Mouse (Mus musculus) frontal cortex, postnatal 14 days (tissue): ENCODE results near the gene Gm21731.
"Not testable (repeated sequence)": the region's sequence is repeated elsewhere in the genome, so short reads cannot be mapped to it uniquely, and the experiment has no call there.

Experiments used
- DNase-seq, 2 experiments: peaks; one replicate each; pipeline ENCODE4 v3.0.0; 2022; ENCODE audit warnings: low spot score in 2 of 2

Gene Gm21731

DNA sequence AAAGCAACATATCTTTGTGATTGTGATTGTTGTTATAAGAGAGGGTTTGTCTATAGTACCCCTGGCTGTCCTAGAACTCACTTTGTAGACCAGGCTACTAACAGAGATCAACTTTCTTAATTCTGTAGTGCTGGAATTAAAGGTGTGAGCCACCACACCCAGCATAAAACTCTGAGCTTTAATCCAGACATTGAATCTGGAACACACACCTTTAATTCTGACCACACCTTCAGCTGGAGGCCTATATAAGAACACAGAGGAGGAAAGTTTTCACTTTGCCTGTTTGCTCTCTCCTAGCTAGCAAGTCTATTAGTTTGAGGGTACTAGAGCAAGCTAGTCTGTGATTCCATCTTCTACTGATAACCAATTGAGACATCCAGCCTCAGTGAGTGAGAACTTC lies at the start of gene Gm21731:
Gene Gm21731 (plus strand): TSS at position 301 of the 400 bp plus-strand sequence.
- not testable (repeated sequence) for DNase-seq

DNA sequence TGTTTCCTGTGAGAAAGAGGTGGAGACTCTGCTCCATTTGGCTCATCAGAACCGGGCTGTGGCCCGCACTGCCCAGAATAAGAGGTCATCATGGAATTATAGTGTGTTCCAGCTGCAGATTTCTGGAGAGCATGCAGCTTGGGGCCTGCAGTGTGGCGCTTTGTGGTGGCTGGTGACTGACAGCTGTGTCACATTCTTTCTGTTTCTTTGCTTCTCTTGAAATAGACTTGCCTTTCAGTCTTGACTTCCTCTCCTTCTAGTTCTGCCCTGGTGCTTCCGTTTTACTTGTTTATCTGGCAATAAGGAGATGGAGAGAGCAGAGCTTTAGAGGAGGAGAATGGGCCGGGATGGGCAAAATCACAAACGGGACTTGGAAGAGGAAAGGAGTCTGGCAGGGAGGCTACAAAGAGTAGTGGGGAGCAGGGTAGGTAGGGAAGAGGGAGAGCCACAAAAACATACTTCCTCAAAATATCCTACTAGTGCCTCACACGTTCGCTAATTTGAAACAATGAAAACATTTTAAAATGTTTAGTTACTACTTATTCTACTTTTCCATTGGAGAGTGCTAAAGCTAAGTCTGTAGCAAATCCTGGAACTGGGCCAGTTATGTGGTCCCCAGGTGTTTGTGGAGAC lies 42.6 kb upstream of the Gm21731 start:
- DNase-seq: not testable (repeated sequence)

DNA sequence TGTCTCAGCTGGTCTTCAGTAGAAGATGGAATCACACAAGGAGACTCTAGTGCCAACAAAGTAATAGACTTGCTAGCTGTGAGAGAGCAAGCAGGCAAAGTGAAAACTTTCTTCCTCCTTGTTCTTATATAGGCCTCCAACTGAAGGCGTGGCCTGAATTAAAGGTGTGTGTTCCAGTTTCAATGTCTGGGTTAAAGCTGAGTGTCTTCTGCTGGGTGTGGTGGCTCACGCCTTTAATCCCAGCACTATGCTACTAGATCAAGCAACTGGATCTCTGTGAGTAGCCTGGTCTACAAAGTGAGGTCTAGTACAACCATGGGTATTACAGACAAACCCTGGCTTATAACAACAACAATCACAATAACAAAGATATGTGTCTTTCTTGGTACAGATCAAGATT lies 23.1 kb upstream of the Gm21731 start, which contains the start of gene Gm21762:
Gene Gm21762 (minus strand): TSS at position 101 of the 400 bp plus-strand sequence.
- DNase-seq: not testable (repeated sequence)

DNA sequence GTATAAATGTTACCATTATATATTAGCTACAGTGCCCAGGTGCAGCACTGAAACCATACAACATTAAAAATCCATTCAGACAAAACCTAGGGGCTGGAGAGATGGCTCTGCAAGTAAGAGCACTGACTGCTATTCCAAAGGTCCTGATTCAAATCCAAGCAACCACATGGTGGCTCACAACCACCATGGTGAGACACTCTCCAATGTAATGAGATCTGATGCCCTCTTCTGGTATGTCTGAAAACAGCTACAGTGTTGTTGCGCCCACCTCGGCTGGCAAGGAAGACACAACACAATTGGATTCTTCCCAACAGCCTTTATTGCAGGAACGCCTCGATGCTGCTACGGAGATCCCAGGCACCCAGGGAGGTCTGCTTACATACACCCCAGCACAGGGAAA lies 18.0 kb upstream of the Gm21731 start:
- DNase-seq: not testable (repeated sequence)

DNA sequence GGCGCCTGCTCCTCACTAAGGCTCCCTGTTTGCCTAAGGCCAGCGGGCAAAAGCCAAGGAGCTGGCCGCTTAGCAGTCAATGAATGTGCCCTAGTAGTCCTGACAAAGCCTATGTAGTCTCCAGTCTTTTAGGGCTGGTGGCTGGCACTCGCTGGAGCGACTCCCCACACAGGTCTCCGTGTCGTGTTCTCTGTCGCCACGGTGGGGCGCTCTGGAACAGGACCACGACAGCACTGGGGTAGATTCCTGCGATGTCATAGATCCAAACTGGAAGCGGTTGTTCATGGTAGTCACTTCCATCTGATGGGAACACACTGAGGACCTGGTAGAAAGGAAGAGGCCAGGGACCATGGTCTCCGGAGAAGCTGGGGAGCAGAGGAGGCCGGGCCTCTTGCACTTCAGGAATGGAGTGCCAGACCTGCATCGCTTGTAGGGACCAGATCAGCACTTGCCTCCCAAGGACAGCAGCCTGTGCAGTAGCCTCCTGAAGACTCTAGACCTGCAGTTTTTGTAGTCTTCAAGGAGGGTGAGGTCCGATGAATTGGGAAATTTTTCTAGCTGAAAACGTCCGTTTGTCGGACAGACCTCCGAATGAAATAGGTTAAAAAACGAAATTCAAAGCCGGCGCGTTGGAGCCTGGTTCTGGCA lies 15.8 kb upstream of the Gm21731 start:
- peak in 1 of 2 experiments; percentile 5 for DNase-seq

DNA sequence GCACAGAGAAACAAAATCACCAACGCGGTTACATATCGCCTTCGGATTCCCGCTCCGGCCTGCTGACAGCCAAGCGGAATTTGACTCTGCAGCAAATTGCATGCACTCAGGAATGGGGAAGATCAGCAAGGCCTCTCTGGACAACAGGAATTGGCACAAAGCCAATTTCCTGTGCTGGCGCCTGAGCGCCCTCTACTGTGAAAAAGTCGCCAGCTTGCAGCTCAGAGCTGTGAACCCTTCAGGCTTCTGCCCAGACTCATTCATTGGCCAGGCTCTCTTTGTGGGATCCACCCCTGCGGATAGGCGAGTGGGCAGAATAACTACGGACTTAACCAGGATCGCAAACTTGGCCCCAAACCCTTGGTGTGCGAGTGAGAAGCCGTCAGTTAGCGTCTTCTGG lies 7.1 kb upstream of the Gm21731 start:
- not testable (repeated sequence) for DNase-seq

DNA sequence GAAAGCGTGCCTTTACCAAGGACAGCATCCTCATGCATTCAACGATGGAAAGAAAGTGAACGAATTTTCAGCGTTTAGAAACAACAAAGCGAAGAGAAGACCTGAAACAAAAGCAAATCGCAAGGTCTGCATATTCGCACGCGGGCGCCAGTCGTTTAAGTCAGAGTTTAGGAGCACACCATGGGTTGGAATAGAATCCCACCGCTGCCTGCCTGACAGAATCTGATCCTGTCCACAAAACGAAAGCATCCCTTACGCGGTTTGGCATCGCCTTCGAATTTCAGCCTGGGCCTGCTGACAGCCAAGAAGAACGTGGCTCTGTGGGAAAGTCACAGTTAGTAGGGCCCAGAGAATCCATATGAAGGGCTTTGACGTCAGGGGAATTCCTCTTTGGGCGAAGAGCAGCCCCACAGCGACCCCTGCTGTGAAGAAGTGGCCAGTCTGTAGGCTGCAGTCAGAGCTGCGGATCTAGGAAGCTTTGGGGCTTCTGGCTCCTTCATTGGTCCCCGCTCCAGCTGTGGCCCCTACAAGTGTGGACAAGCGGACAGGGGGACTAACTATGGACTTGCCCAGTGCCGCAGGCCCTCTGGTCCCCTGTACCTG lies 6.4 kb upstream of the Gm21731 start:
- not testable (repeated sequence) for DNase-seq

DNA sequence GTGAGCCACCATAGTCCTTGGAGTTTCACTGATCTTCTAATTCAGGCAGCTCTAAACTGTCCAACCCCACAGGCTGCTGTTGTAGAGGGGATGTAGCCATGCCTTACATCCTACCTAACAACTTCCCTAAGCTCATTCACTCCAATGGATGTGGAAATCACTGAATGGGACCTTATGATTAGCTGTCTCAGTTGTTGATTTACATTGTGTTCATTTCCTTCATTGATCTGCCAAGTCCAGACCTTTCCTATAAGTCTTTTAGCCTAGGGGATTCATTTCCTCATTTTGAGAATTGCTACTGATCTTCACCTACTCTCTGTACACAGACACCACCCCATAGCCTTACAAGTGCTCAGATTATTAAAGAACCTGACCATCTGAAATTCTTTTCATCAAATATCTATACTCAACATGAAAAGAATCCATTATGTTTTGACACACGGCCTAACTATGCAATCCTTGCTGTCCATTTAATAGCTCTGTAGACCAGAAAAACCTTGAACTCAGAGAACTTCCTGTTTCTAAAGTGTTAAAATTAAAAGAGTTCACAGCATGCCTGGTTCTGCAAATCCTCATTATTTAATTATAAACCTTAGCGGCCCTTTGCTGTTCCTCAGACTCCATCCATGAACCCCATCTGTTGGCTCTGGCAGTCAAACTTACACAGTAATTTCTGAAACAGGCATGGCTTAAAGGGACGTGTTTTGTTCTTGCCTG lies 12.5 kb downstream of the Gm21731 start:
- DNase-seq: not testable (repeated sequence)

DNA sequence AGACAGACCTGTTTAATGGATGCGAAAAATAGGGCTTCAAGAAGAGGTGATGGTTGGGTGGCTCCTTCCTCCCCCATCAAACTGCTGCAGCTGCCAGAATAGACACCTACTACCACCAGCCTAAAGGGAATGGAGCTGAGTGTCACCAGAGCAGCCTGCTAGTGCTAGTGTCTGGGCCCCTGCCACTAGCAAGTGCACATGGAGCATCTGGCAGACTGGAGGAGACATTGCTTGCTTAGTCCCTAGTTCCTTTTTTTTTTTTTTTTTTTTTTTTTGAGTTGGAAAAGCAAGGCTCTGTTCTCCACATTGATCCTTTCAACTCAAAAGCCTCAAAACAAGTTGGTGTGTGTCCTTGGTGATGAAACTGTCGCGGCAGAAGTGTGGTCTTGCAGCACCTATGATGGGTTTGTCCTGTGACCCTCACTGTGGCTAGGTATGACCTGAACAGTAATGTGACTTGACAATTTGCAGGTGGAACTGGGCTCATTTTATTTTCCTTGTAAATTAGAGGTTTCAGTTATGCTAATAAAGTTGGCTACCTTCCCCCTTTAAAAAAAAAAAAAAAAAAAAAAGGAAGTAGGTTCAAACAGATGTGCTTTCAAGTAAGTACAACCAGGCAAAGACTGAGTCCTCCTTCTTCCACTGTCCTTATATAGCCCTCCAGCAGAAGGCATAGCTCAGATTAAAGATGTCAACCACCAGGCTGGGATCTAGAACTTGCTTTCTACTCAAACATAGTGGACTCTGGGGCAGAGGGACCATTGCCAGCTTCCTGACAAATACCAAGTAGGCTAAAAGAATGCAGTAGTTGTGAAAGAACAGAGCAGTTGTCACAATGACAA lies 20.1 kb downstream of the Gm21731 start:
- not testable (repeated sequence) for DNase-seq

DNA sequence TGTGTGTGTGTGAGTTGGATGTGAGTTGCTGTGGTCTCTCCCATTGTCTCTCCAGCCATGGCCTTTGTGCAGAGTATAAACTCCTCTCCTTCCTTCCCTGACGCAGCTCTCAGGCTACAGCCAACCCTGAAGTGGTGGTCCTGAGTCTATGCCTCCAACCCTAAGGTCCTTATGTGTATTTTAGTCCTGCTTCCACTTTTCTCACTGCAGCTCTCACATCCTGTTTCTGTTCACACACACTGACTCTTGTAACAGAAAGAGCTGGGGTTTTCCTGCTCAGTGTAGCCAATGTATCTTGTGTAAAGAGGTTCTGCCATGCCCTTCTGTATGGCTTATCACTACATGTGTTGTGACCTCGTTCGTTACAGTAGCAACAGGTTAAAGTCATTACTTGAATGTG lies 20.8 kb downstream of the Gm21731 start:
- not testable (repeated sequence) for DNase-seq

DNA sequence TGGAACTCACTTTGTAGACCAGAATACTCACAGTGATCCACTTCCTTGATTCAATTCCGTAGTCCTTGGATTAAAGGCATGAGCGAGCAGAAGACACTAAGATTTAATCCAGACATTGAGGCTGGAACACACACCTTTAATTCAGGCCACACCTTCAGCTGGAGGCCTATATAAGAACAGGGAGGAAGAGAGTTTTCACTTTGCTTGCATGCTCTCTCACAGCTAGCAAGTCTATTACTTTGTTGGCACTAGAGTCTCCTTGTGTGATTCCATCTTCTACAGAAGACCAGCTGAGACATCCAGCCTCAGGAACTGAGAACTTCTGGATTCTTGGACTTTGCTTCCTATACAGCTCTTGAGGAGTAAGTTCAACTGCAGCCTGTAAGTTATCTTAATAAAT lies 24.0 kb downstream of the Gm21731 start, which contains the start of gene AF067061:
Gene AF067061 (plus strand): TSS at position 245 of the 400 bp plus-strand sequence.
- DNase-seq: not testable (repeated sequence)

DNA sequence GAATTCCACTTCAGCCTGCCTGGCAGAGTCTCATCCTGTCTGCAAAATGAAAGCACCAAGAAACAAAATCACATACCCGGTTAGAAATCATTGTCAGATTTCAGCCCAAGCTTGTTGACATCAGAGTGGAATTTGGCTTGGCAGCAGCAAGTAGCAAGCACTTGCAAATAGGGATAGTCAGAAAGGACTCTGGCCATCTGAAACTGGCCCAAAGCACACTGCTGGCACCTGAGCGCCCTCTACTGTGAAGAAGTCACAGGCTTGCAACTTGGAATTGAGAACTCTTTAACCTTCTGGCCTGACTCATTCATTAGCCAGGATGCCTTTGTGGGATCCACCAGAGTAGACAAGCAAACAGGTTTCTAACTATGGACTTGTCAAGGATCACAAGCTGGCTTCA lies 38.9 kb downstream of the Gm21731 start:
- not testable (repeated sequence) for DNase-seq

DNA sequence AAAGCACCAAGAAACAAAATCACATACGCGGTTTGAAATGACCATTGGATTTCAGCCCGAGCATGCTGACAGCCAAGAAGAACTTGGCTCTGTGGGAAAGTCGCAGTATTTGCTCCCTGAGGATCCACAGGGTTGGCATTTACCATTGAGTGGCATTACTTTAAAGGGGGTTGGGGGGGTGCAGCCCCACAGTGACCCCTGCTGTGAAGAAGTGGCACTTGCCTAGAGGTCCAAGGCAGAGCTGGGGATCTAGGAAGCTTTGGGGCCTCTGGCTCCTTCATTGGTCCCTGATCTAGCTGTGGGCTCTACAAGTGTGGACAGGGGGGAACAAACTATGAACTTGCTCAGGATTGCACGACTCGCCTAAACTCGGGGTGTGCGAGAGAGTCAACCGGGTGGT lies 39.9 kb downstream of the Gm21731 start:
- DNase-seq: no peak
